Mouse (Mus musculus) hindbrain, embryonic 14.5 days (tissue): Measurements from ENCODE around the gene Vdr. TPM values are rescaled to one million over a fixed set of nuclear protein-coding genes. Genes with fewer than 3 reads are reported as not detected.

Source experiments
- ATAC-seq: fragments of 200-750 bp; cut with Nextera tagmentation; 2 replicates; pipeline ENCODE4 v1.8.0; 2017; ENCODE audit warnings: moderate number of reproducible peaks, mild to moderate bottlenecking, moderate TSS enrichment, moderate library complexity; ENCODE audit not compliant: low FRiP score
- DNase-seq: peaks from one replicate; pipeline ENCODE4 v3.0.0-alpha.2; 2015; ENCODE audit warnings: low spot score
- H3K27ac ChIP-seq: fragments of 300-500 bp; sonication (generic); 2 replicates; pipeline ENCODE4 v1.5.1; 2014; ENCODE audit warnings: mild to moderate bottlenecking, moderate library complexity
- H3K27me3 ChIP-seq: fragments of 300-500 bp; sonication (generic); 2 replicates; pipeline ENCODE4 v1.6.1; 2014; ENCODE audit warnings: mild to moderate bottlenecking, low read length, mixed read lengths; ENCODE audit not compliant: control insufficient read depth, insufficient read depth
- H3K36me3 ChIP-seq: fragments of 300-500 bp; sonication (generic); replicated peaks from 2 replicates; pipeline ENCODE4 v1.6.1; 2014; ENCODE audit not compliant: control insufficient read depth, insufficient read depth
- H3K4me1 ChIP-seq: fragments of 300-500 bp; sonication (generic); replicated peaks from 2 replicates; pipeline ENCODE4 v1.6.1; 2014; ENCODE audit warnings: antibody characterized with exemption, low read length, mixed read lengths; ENCODE audit not compliant: control insufficient read depth, insufficient read depth
- H3K4me2 ChIP-seq: fragments of 300-500 bp; sonication (generic); replicated peaks from 2 replicates; pipeline ENCODE4 v1.6.1; 2014; ENCODE audit warnings: mild to moderate bottlenecking, moderate library complexity
- H3K4me3 ChIP-seq: fragments of 300-500 bp; sonication (generic); replicated peaks from 2 replicates; pipeline ENCODE4 v1.5.1; 2014; ENCODE audit warnings: mild to moderate bottlenecking, low read length
- H3K9ac ChIP-seq: fragments of 300-500 bp; sonication (generic); 2 replicates; pipeline ENCODE4 v1.6.1; 2014
- H3K9me3 ChIP-seq: fragments of 300-500 bp; sonication (generic); 2 replicates; pipeline ENCODE4 v1.6.1; 2016; ENCODE audit warnings: low read length; ENCODE audit not compliant: control insufficient read depth
- WGBS: fragments of 180-500 bp; shearing (Covaris S2); extraction: QIAGEN DNeasy Blood & Tissue Kit; methylation state at CpG from one replicate; pipeline ENCODE4 v1.1.7; 2014; 5-methylcytosine and 5-hydroxymethylcytosine counted together
- polyA plus RNA-seq: library from polyadenylated mRNA; unstranded; fragments of >200 nt; fragmentation: Nextera tagmentation; extraction: Ambion mirVana; gene quantifications from 2 replicates; pipeline ENCODE4 v1.2.1, GENCODE M21; 2014

The Vdr gene
- polyA plus RNA-seq, 1 experiment from 2014 or later = 0.27 TPM

DNA sequence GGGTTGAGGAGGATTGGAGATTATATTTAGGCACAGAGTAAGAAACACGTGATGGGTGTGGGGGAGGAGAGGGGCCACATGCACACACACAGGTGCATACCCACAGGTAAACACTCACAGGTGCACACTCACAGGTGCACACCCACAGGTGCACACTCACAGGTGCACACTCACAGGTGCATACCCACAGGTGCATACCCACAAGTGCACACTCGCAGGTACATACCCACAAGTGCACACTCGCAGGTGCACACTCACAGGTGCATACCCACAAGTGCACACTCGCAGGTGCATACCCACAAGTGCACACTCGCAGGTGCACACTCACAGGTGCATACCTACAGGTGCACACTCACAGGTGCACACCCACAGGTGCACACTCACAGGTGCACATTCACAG, 100.0 kb downstream of the Vdr start:
- Histone ChIP-seq H3K9ac (no peak overlapping the region), H3K9me3 (no peaks in the 10 kb centered on the region), H3K4me3 (no peak overlapping the region), H3K4me1 (peaks cover 31% of the 10 kb centered on the region), H3K36me3 (peaks cover 44% of the 10 kb centered on the region), H3K27ac (no peak overlapping the region), H3K4me2 (no peak overlapping the region), H3K27me3 (no peaks in the 10 kb centered on the region)
- no peak for DNase-seq
- 97% methylated on average over 5 of the region's 5 CpGs for WGBS
- ATAC-seq = no peak

DNA sequence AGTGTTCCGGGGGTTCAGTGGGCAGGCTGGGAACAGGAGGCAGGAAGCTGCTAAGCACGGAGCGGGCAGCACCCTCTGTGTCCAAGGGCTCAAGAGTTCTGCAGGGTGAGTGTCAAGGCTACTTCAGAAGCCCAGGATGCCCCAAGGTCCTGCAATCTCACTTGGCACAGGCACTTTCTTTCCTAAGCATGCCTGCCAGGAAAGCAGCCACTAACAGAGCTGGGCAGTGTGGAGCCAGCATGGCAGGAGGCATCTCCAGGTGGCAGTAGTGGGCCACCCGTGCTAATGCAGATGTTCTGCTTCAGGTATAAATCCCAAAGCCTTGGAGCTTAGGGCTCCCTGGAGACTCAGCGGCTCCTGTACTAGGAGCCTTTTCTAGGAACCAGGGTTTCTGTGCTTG, 100.5 kb downstream of the Vdr start:
- no peaks in the 10 kb centered on the region for H3K27me3 ChIP-seq
- H3K4me1 ChIP-seq = peaks cover 31% of the 10 kb centered on the region
- H3K36me3 ChIP-seq = peaks cover 48% of the 10 kb centered on the region
- H3K4me3 ChIP-seq = no peak overlapping the region
- no peaks in the 10 kb centered on the region for H3K9me3 ChIP-seq
- H3K4me2 ChIP-seq = no peak overlapping the region
- DNase-seq (no peak), ATAC-seq (no peak)
- H3K9ac ChIP-seq = no peak overlapping the region
- no peak overlapping the region for H3K27ac ChIP-seq
- WGBS = 82% methylated on average over 5 of the region's 5 CpGs

DNA sequence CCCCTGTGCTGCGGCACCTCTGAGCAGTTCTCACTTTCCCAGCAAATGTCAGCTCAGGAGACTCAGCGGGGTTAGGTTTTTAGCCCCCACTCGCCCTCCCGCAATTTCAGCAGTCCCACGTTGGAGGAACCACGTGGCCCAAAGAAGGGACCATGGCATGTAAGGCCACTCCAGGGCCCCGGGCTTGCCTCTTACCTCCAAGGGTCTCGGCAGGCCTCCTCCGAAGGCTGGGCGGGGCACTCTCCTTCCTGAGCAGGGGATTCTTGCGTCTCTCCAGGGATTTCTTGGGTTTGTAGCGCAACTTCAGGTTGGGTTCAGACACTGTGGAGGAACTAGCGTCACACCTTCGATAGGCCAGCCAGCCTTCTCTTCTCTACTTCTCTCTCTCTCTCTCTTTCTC, 101.2 kb downstream of the Vdr start:
- Histone ChIP-seq H3K9me3 (no peaks in the 10 kb centered on the region), H3K27ac (no peak overlapping the region), H3K4me1 (peaks cover 24% of the 10 kb centered on the region), H3K9ac (no peak overlapping the region), H3K4me3 (no peak overlapping the region), H3K4me2 (no peak overlapping the region), H3K36me3 (peaks cover 53% of the 10 kb centered on the region), H3K27me3 (no peaks in the 10 kb centered on the region)
- ATAC-seq = no peak
- 86% methylated on average over 14 of the region's 14 CpGs for WGBS
- no peak for DNase-seq

DNA sequence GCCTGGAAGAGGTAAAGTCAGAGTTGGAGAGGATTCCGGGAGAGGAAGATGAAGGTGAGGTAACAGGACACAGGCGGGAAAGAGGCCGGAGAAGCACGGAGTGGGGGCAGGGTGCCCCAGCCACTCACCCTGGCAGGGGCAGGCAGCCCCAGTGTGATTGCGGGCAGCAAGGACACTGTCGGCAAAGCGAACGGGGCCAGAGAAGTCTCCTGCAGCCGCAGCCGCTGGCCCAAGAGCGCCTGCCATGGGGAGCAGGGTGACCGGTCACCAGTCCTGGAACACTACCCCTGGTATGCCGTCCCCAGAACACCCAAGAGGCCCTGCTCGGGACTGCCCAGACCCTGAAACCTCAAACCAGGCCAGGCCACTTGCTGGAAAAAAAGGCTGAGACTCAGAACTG, 101.9 kb downstream of the Vdr start:
- ATAC-seq = no peak
- no peak for DNase-seq
- H3K27ac ChIP-seq = no peak overlapping the region
- peaks cover 53% of the 10 kb centered on the region for H3K36me3 ChIP-seq
- 88% methylated on average over 14 of the region's 14 CpGs for WGBS
- H3K4me1 ChIP-seq = peaks cover 17% of the 10 kb centered on the region
- H3K4me3 ChIP-seq = no peak overlapping the region
- no peaks in the 10 kb centered on the region for H3K27me3 ChIP-seq
- H3K9me3 ChIP-seq = no peaks in the 10 kb centered on the region
- no peak overlapping the region for H3K4me2 ChIP-seq
- H3K9ac ChIP-seq = no peak overlapping the region

DNA sequence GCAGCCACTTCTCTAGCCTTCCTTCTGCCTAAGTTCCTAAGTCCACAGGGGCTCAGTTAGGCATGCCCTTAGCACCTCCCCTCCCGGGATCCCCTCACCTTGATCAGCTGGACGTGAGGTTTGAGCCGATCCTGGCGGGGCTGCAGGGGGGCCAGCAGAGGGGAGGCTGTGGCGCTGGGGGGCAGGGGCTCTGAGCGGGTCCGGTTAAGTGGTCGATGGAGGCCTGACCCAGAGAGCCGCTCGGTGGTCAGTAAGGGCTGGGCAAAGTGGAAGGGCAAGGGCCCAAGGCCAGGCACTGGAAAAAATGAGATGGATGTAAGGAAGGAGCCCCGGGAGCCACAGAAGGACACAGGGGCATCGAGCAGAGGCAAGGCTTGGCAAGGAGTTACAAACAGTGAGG, 102.6 kb downstream of the Vdr start:
- no peaks in the 10 kb centered on the region for H3K9me3 ChIP-seq
- no peaks in the 10 kb centered on the region for H3K27me3 ChIP-seq
- no peak overlapping the region for H3K4me3 ChIP-seq
- no peak overlapping the region for H3K4me2 ChIP-seq
- no peak overlapping the region for H3K9ac ChIP-seq
- DNase-seq = no peak
- ATAC-seq = no peak
- peaks cover 53% of the 10 kb centered on the region for H3K36me3 ChIP-seq
- WGBS = 73% methylated on average over 12 of the region's 12 CpGs
- H3K4me1 ChIP-seq = peaks cover 11% of the 10 kb centered on the region
- no peak overlapping the region for H3K27ac ChIP-seq

Other genes with a start within 250 kb of the Vdr start
- gene Rpap3, start 204.8 kb downstream of the Vdr start, polyA plus RNA-seq = 42.1 and 45.6 TPM in 2 replicates
- gene Endou, start 179.3 kb downstream of the Vdr start, polyA plus RNA-seq = 0.20 and 0.31 TPM in 2 replicates
- gene Rapgef3, start 142.7 kb downstream of the Vdr start, polyA plus RNA-seq = 7.3 and 9.6 TPM in 2 replicates
- gene Slc48a1, start 132.1 kb downstream of the Vdr start, polyA plus RNA-seq = 92.6 and 101 TPM in 2 replicates
- 23.7 and 28.0 TPM in 2 replicates for gene Hdac7, start 66.1 kb downstream of the Vdr start, polyA plus RNA-seq
- gene Tmem106c, start 53.6 kb upstream of the Vdr start, polyA plus RNA-seq = 54.9 and 58.0 TPM in 2 replicates
- 24.0 and 30.8 TPM in 2 replicates for gene Col2a1, start 94.1 kb upstream of the Vdr start, polyA plus RNA-seq
- gene Pfkm, start 182.0 kb upstream of the Vdr start, polyA plus RNA-seq = 77.6 and 83.0 TPM in 2 replicates
- 22.9 and 23.6 TPM in 2 replicates for gene Senp1, start 183.1 kb upstream of the Vdr start, polyA plus RNA-seq